8 mouse cellular contexts compared by ENCODE assay signal in the genomic region with DNA sequence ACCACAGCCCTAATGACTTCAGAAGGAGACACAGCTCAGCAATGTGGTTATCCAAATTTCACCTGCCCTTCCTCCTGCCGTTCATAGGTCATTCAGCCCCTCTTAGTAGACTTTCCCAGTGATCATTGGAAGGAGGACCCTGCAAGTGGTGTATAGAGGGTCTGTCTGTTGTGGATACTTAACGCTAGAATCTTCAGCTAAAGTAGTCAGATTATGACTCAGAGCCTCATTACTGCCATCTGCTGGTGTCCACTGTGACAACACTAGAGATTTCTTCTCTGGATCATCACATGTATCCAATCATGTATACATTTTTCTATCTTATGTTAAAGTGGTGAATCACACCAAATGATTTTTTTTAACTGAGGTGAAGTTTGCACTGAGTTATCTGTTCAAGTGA. TPM values are rescaled to one million over a fixed set of nuclear protein-coding genes. Genes with fewer than 3 reads are reported as not detected.
DNase-seq lines count a peak whose midpoint lies in the region; ATAC-seq and TF ChIP-seq lines count a peak whose summit lies in the region.

No protein-coding gene starts in this region.

- TF ChIP-seq EP300 in liver, embryonic 14.5 days (IDR thresholded peaks at IDR 0.05; ENCODE audit: low read depth) = no peak

- peak; percentile 79 for TF ChIP-seq CTCF in liver, embryonic 14.5 days (IDR thresholded peaks at IDR 0.05; ENCODE audit: low read depth)

- peaks cover 25 to 35% of the 10 kb centered on the region in 2 experiments for H3K4me1 ChIP-seq in liver, embryonic 14.5 days (replicated peaks; ENCODE audit: control insufficient read depth in 2 of 2, insufficient read depth in 2 of 2, low read length in 1 of 2)

- no peaks in the 10 kb centered on the region for H3K36me3 ChIP-seq in liver, embryonic 14.5 days (replicated peaks; ENCODE audit: control insufficient read depth, insufficient read depth, low read depth)

- H3K9ac ChIP-seq in liver, embryonic 14.5 days (replicated peaks) = no peak overlapping the region

- H3K27me3 ChIP-seq in liver, embryonic 14.5 days (ENCODE audit: control insufficient read depth, insufficient read depth, low read length) = no peaks in the 10 kb centered on the region

- no peak overlapping the region for H3K4me2 ChIP-seq in liver, embryonic 14.5 days (ENCODE audit: low read depth)

- H3K27ac ChIP-seq in liver, embryonic 14.5 days = no peak overlapping the region

- H3K4me3 ChIP-seq in liver, embryonic 14.5 days (ENCODE audit: insufficient read depth in 1 of 2, low read depth in 2 of 2, low read length in 2 of 2) = no peak overlapping the region

- 3% methylated on average over 2 of the region's 2 CpGs for WGBS in liver, embryonic 14.5 days (ENCODE audit: insufficient replicate concordance)

- peak; percentile 61 for ATAC-seq in inflammation-experienced regulatory T-cells, adult 6 months
- ATAC-seq in liver, embryonic 14.5 days (ENCODE audit: insufficient read depth) = no peak

- peak; percentile 64 for DNase-seq in gastrocnemius, adult 18-20 months (ENCODE audit: low spot score)
- no peak for DNase-seq in gastrocnemius, postnatal 25 days
- DNase-seq in urinary bladder, postnatal 25 days (ENCODE audit: low spot score) = peak; percentile 60
- no peak for DNase-seq in urinary bladder, postnatal 10 days (ENCODE audit: low spot score)
- DNase-seq in cerebellum, postnatal 25 days = peak; percentile 53 to 82
- DNase-seq in liver, embryonic 14.5 days (ENCODE audit: low read depth in 3 of 3, low spot score in 3 of 3) = peak in 2 of 3 experiments; percentile 50 to 59
- DNase-seq in retina, postnatal 7 days (ENCODE audit: low read depth, low spot score) = peak; percentile 67

- H3K9me3 ChIP-seq in liver, embryonic 14.5 days (ENCODE audit: control insufficient read depth, low read length) = no peaks in the 10 kb centered on the region

RNA-seq across cellular contexts. Expression of a gene that starts 9.4 kb away (rescaled TPM):
- total RNA-seq in gastrocnemius, adult 18-20 months (2021) = 10 to 100 TPM; 57.7 to 78.8 TPM
- total RNA-seq in gastrocnemius, postnatal 25 days (2021) = 10 to 100 TPM; 59.7 to 64.9 TPM
- polyA plus RNA-seq in inflammation-experienced regulatory T-cells, adult 6 months (2017; shearing (Covaris generic)) = under 1 TPM; 0.16 to 0.34 (median 0.16) TPM
- 8.3 and 11.9 TPM in 2 replicates for polyA plus RNA-seq in liver, embryonic 14.5 days (2012; rRNA removed)
- 9.0 and 13.4 TPM in 2 replicates for polyA plus RNA-seq in liver, embryonic 14.5 days (2014; fragmentation: Nextera tagmentation; extraction: Ambion mirVana)

RNA-seq across cellular contexts. Expression of a gene that starts 28.0 kb away (rescaled TPM):
- 100 to 1,000 TPM in 1 of 2 experiments, 10 to 100 TPM in 1; 96.1 to 120 TPM for total RNA-seq in gastrocnemius, adult 18-20 months (2021)
- 100 to 1,000 TPM; 136 to 142 TPM for total RNA-seq in gastrocnemius, postnatal 25 days (2021)
- polyA plus RNA-seq in inflammation-experienced regulatory T-cells, adult 6 months (2017; shearing (Covaris generic)) = 100 to 1,000 TPM; 403 to 748 (median 453) TPM
- polyA plus RNA-seq in liver, embryonic 14.5 days (2012; rRNA removed) = 30.1 and 43.9 TPM in 2 replicates
- 115 and 128 TPM in 2 replicates for polyA plus RNA-seq in liver, embryonic 14.5 days (2014; fragmentation: Nextera tagmentation; extraction: Ambion mirVana)

Comparison
In these comparisons a context has a peak if more than half of its experiments do, and no peak if none do; other contexts are left out.
1. DNase-seq: peak in gastrocnemius, adult 18-20 months (single experiment), urinary bladder, postnatal 25 days (single experiment), cerebellum, postnatal 25 days (2 of 2), liver, embryonic 14.5 days (2 of 3) and retina, postnatal 7 days (single experiment); none in gastrocnemius, postnatal 25 days (single experiment) and urinary bladder, postnatal 10 days (single experiment).